Mouse (Mus musculus): ENCODE data around the gene Aldh8a1. TPM values are rescaled to one million over a fixed set of nuclear protein-coding genes. Genes with fewer than 3 reads are reported as not detected.
"Not testable (repeated sequence)": the region's sequence is repeated elsewhere in the genome, so short reads cannot be mapped to it uniquely, and the experiment has no call there.

The Aldh8a1 gene
- polyA plus RNA-seq, 1 experiment from 2014 or later, result not detected

GRCm38 (mm10) chr10:21378196-21378944, 1.3 kb downstream of the Aldh8a1 start:
- no peak for ATAC-seq (ENCODE audit: low read depth)
- H3K9me3 ChIP-seq, result no peaks in the 10 kb centered on the region
- 73% methylated on average over 9 of the region's 9 CpGs for WGBS
- no peak overlapping the region for H3K27ac ChIP-seq (replicated peaks)
- H3K4me3 ChIP-seq, result no peak overlapping the region
- H3K4me1 ChIP-seq (replicated peaks), result no peaks in the 10 kb centered on the region
- H3K9ac ChIP-seq, result no peak overlapping the region
- H3K4me2 ChIP-seq, result no peak overlapping the region
- no peaks in the 10 kb centered on the region for H3K27me3 ChIP-seq
- H3K36me3 ChIP-seq, result no peaks in the 10 kb centered on the region

GRCm38 (mm10) chr10:21382914-21383313, 5.8 kb downstream of the Aldh8a1 start:
- Histone ChIP-seq H3K27ac (replicated peaks) (no peak overlapping the region), H3K4me3 (no peak overlapping the region), H3K36me3 (no peaks in the 10 kb centered on the region), H3K4me1 (replicated peaks) (no peaks in the 10 kb centered on the region), H3K4me2 (no peak overlapping the region), H3K9me3 (no peaks in the 10 kb centered on the region), H3K27me3 (no peaks in the 10 kb centered on the region), H3K9ac (no peak overlapping the region)
- ATAC-seq (ENCODE audit: low read depth), result no peak
- WGBS, result 27% methylated on average over 6 of the region's 6 CpGs

- no peak for ATAC-seq (ENCODE audit: low read depth)
- Histone ChIP-seq H3K27me3 (no peaks in the 10 kb centered on the region), H3K9me3 (no peaks in the 10 kb centered on the region), H3K27ac (replicated peaks) (no peak overlapping the region), H3K4me2 (no peak overlapping the region), H3K4me3 (no peak overlapping the region), H3K36me3 (no peaks in the 10 kb centered on the region), H3K4me1 (replicated peaks) (no peaks in the 10 kb centered on the region), H3K9ac (no peak overlapping the region)
- WGBS, result 80% methylated on average over 3 of the region's 3 CpGs
Observed at GRCm38 (mm10) chr10:21385111-21385663, 8.1 kb downstream of the Aldh8a1 start.

GRCm38 (mm10) chr10:21389075-21389474, 12.0 kb downstream of the Aldh8a1 start:
- no peaks in the 10 kb centered on the region for H3K4me1 ChIP-seq (replicated peaks)
- no peaks in the 10 kb centered on the region for H3K9me3 ChIP-seq
- H3K4me2 ChIP-seq, result no peak overlapping the region
- no peak overlapping the region for H3K9ac ChIP-seq
- no peak for ATAC-seq (ENCODE audit: low read depth)
- no peak overlapping the region for H3K27ac ChIP-seq (replicated peaks)
- no peaks in the 10 kb centered on the region for H3K36me3 ChIP-seq
- H3K4me3 ChIP-seq, result no peak overlapping the region
- WGBS, result 88% methylated on average over 11 of the region's 11 CpGs
- no peaks in the 10 kb centered on the region for H3K27me3 ChIP-seq

GRCm38 (mm10) chr10:21390440-21390839, 13.3 kb downstream of the Aldh8a1 start:
- Histone ChIP-seq H3K9ac (no peak overlapping the region), H3K36me3 (no peaks in the 10 kb centered on the region), H3K9me3 (no peaks in the 10 kb centered on the region), H3K4me3 (no peak overlapping the region), H3K4me1 (replicated peaks) (no peaks in the 10 kb centered on the region), H3K27me3 (no peaks in the 10 kb centered on the region), H3K4me2 (no peak overlapping the region), H3K27ac (replicated peaks) (no peak overlapping the region)
- no peak for ATAC-seq (ENCODE audit: low read depth)
- WGBS, result 88% methylated on average over 4 of the region's 4 CpGs

- no peak overlapping the region for H3K4me2 ChIP-seq
- 76% methylated on average over 4 of the region's 4 CpGs for WGBS
- H3K4me1 ChIP-seq (replicated peaks), result no peaks in the 10 kb centered on the region
- ATAC-seq (ENCODE audit: low read depth), result no peak
- H3K36me3 ChIP-seq, result no peaks in the 10 kb centered on the region
- no peaks in the 10 kb centered on the region for H3K27me3 ChIP-seq
- H3K4me3 ChIP-seq, result no peak overlapping the region
- H3K27ac ChIP-seq (replicated peaks), result no peak overlapping the region
- H3K9me3 ChIP-seq, result no peaks in the 10 kb centered on the region
- H3K9ac ChIP-seq, result no peak overlapping the region
Observed at GRCm38 (mm10) chr10:21391286-21391685, 14.2 kb downstream of the Aldh8a1 start.

GRCm38 (mm10) chr10:21393390-21393789, 16.3 kb downstream of the Aldh8a1 start:
- no peak overlapping the region for H3K9ac ChIP-seq
- H3K4me1 ChIP-seq (replicated peaks), result no peaks in the 10 kb centered on the region
- ATAC-seq (ENCODE audit: low read depth), result no peak
- no peak overlapping the region for H3K4me3 ChIP-seq
- WGBS, result 90% methylated on average over 2 of the region's 2 CpGs
- no peaks in the 10 kb centered on the region for H3K9me3 ChIP-seq
- H3K36me3 ChIP-seq, result no peaks in the 10 kb centered on the region
- no peak overlapping the region for H3K27ac ChIP-seq (replicated peaks)
- no peak overlapping the region for H3K4me2 ChIP-seq
- no peaks in the 10 kb centered on the region for H3K27me3 ChIP-seq

- H3K36me3 ChIP-seq, result no peaks in the 10 kb centered on the region
- ATAC-seq (ENCODE audit: low read depth), result no peak
- H3K4me1 ChIP-seq (replicated peaks), result no peaks in the 10 kb centered on the region
- H3K4me3 ChIP-seq, result no peak overlapping the region
- H3K27ac ChIP-seq (replicated peaks), result no peak overlapping the region
- H3K4me2 ChIP-seq, result no peak overlapping the region
- H3K27me3 ChIP-seq, result no peaks in the 10 kb centered on the region
- no peak overlapping the region for H3K9ac ChIP-seq
- WGBS, result 90% methylated on average over 14 of the region's 14 CpGs
- H3K9me3 ChIP-seq, result no peaks in the 10 kb centered on the region
Observed at GRCm38 (mm10) chr10:21395426-21396139, 18.5 kb downstream of the Aldh8a1 start.

- H3K27ac ChIP-seq (replicated peaks); ATAC-seq (ENCODE audit: low read depth); H3K27me3 ChIP-seq; H3K9ac ChIP-seq; H3K4me3 ChIP-seq; H3K4me1 ChIP-seq (replicated peaks); H3K9me3 ChIP-seq; H3K36me3 ChIP-seq; H3K4me2 ChIP-seq: not testable (repeated sequence)
- 78% methylated on average over 6 of the region's 6 CpGs for WGBS
Observed at GRCm38 (mm10) chr10:21398873-21399425, 21.9 kb downstream of the Aldh8a1 start.

- H3K36me3 ChIP-seq, result no peaks in the 10 kb centered on the region
- H3K9ac ChIP-seq, result no peak overlapping the region
- no peaks in the 10 kb centered on the region for H3K9me3 ChIP-seq
- peaks cover 4% of the 10 kb centered on the region; the same call in 1 of the 2 replicates for H3K4me1 ChIP-seq (replicated peaks)
- H3K4me3 ChIP-seq, result no peak overlapping the region
- no peaks in the 10 kb centered on the region for H3K27me3 ChIP-seq
- no peak for ATAC-seq (ENCODE audit: low read depth)
- no peak overlapping the region for H3K4me2 ChIP-seq
- no peak overlapping the region for H3K27ac ChIP-seq (replicated peaks)
- 73% methylated on average over 8 of the region's 8 CpGs for WGBS
Observed at GRCm38 (mm10) chr10:21399622-21400021, 22.5 kb downstream of the Aldh8a1 start.

GRCm38 (mm10) chr10:21400031-21400430, 22.9 kb downstream of the Aldh8a1 start:
- H3K4me3 ChIP-seq, result no peak overlapping the region
- no peak overlapping the region for H3K9ac ChIP-seq
- no peaks in the 10 kb centered on the region for H3K9me3 ChIP-seq
- no peaks in the 10 kb centered on the region for H3K27me3 ChIP-seq
- 66% methylated on average over 7 of the region's 7 CpGs for WGBS
- peaks cover 4% of the 10 kb centered on the region; the same call in 1 of the 2 replicates for H3K4me1 ChIP-seq (replicated peaks)
- H3K36me3 ChIP-seq, result no peaks in the 10 kb centered on the region
- no peak for ATAC-seq (ENCODE audit: low read depth)
- H3K27ac ChIP-seq (replicated peaks), result no peak overlapping the region
- H3K4me2 ChIP-seq, result no peak overlapping the region

GRCm38 (mm10) chr10:21400453-21400852, 23.4 kb downstream of the Aldh8a1 start:
- H3K36me3 ChIP-seq, result no peaks in the 10 kb centered on the region
- peaks cover 4% of the 10 kb centered on the region; the same call in 1 of the 2 replicates for H3K4me1 ChIP-seq (replicated peaks)
- H3K4me2 ChIP-seq, result no peak overlapping the region
- no peak overlapping the region for H3K9ac ChIP-seq
- 0 out of 2 replicates have a peak, but pooled peaks cover 3% of the 10 kb centered on the region for H3K9me3 ChIP-seq
- no peak for ATAC-seq (ENCODE audit: low read depth)
- 59% methylated on average over 2 of the region's 2 CpGs for WGBS
- no peak overlapping the region for H3K27ac ChIP-seq (replicated peaks)
- H3K4me3 ChIP-seq, result no peak overlapping the region
- H3K27me3 ChIP-seq, result no peaks in the 10 kb centered on the region
